Mouse (Mus musculus) mouse embryonic stem cell (cell line): ENCODE data around the gene Tubb2b.

ENCODE experiments used
- in situ Hi-C, 2 experiments: fragments of 300-500 bp; cut with MboI; formaldehyde crosslinking; loops; 1 replicate in 1 of 2; 3 replicates in 1 of 2; pipeline ENCODE4 v1.14.3; 2019 to 2020; ENCODE audit warnings: low sequenced_read_pairs in 2 of 2, low pct_unique_long_range_greater_than_20kb in 1 of 2, mixed read lengths in 1 of 2; ENCODE audit not compliant: unreplicated experiment in 1 of 2

Tubb2b gene

GRCm38 (mm10) chr13:34148767-34149392 is 18.6 kb upstream of the Tubb2b start:
- in situ Hi-C loops = no loop called here

- in situ Hi-C loops = no loop called here
Measured at GRCm38 (mm10) chr13:34148181-34148580, 17.9 kb upstream of the Tubb2b start.

GRCm38 (mm10) chr13:34146916-34147315 is 16.6 kb upstream of the Tubb2b start:
- in situ Hi-C loops = no loop called here

- in situ Hi-C loops = no loop called here
Measured at GRCm38 (mm10) chr13:34143389-34143788, 13.1 kb upstream of the Tubb2b start.

GRCm38 (mm10) chr13:34136605-34137004 is 6.3 kb upstream of the Tubb2b start:
- in situ Hi-C loops = no loop called here

- in situ Hi-C loops = no loop called here
Measured at GRCm38 (mm10) chr13:34134276-34134675, 4.0 kb upstream of the Tubb2b start.

GRCm38 (mm10) chr13:34133326-34134071 is 3.2 kb upstream of the Tubb2b start:
- in situ Hi-C loops = no loop called here

- in situ Hi-C loops = no loop called here
Measured at GRCm38 (mm10) chr13:34132875-34133274, 2.6 kb upstream of the Tubb2b start.

- in situ Hi-C loops = no loop called here
Measured at GRCm38 (mm10) chr13:34132299-34132698, 2.0 kb upstream of the Tubb2b start.

GRCm38 (mm10) chr13:34131708-34132060 is 1.4 kb upstream of the Tubb2b start:
- in situ Hi-C loops = no loop called here

- in situ Hi-C loops = no loop called here
Measured at GRCm38 (mm10) chr13:34131011-34131707, 893 bp upstream of the Tubb2b start.

GRCm38 (mm10) chr13:34129485-34130225 is 611 bp downstream of the Tubb2b start:
- in situ Hi-C loops = no loop called here

- in situ Hi-C loops = no loop called here
Measured at GRCm38 (mm10) chr13:34128276-34129114, 1.8 kb downstream of the Tubb2b start.

GRCm38 (mm10) chr13:34125711-34126110 is 4.6 kb downstream of the Tubb2b start:
- in situ Hi-C loops = no loop called here

- in situ Hi-C loops = no loop called here
Measured at GRCm38 (mm10) chr13:34120536-34120935, 9.7 kb downstream of the Tubb2b start.

- in situ Hi-C loops = no loop called here
Measured at GRCm38 (mm10) chr13:34119406-34119805, 10.9 kb downstream of the Tubb2b start.

- in situ Hi-C loops = no loop called here
Measured at GRCm38 (mm10) chr13:34118816-34119215, 11.4 kb downstream of the Tubb2b start.

GRCm38 (mm10) chr13:34116508-34116907 is 13.8 kb downstream of the Tubb2b start:
- in situ Hi-C loops = no loop called here
